Mouse (Mus musculus): Measurements from ENCODE around the gene Accs. TPM values are rescaled to one million over a fixed set of nuclear protein-coding genes. Genes with fewer than 3 reads are reported as not detected.

Gene Accs
- total and polyA plus RNA-seq, 2 experiments = 4.1 to 7.2 TPM

- H3K79me2 ChIP-seq (ENCODE audit: control insufficient read depth, insufficient read depth, low read length) = peaks cover 29% of the 10 kb centered on the region
- peak within 1 kb of the TSS; percentile 74 for H3K4me3 ChIP-seq (ENCODE audit: insufficient read depth, low read depth, low read length)
- no peaks in the 10 kb centered on the region for H3K36me3 ChIP-seq (ENCODE audit: control insufficient read depth, insufficient read depth, low read length)
- peaks cover 1% of the 10 kb centered on the region for H3K4me1 ChIP-seq (ENCODE audit: control insufficient read depth, insufficient read depth, low read length)
- DNase-seq (ENCODE audit: extremely low read depth, low read depth, low spot score) = peak; percentile 59
- H3K9ac ChIP-seq (ENCODE audit: low read depth, low read length) = peak within 1 kb of the TSS; percentile 98
- WGBS = under 1% methylated on average over 66 of the region's 66 CpGs
- TF ChIP-seq CTCF (IDR thresholded peaks at IDR 0.05; ENCODE audit: low read depth, low read length) (peak; percentile 96), POLR2A (IDR thresholded peaks at IDR 0.05; ENCODE audit: extremely low read depth, insufficient read depth, low read length) (peak; percentile 60; the same call in 1 of the 2 replicates)
- H3K27ac ChIP-seq (replicated peaks; ENCODE audit: insufficient read depth, low read depth, low read length) = peak within 1 kb of the TSS; percentile 25; the same call in 1 of the 2 replicates
- H3K27me3 ChIP-seq (ENCODE audit: control insufficient read depth, insufficient read depth, low read length) = no peaks in the 10 kb centered on the region
Observed at GRCm38 (mm10) chr2:93822045-93822749, 27.5 kb downstream of the Accs start, which contains the start of gene Ext2. TSS of gene Ext2 (minus strand) at chr2:93822568.

- H3K79me2 ChIP-seq (ENCODE audit: control insufficient read depth, insufficient read depth, low read length) = peaks cover 29% of the 10 kb centered on the region
- DNase-seq (ENCODE audit: extremely low read depth, low read depth, low spot score) = no peak
- no peaks in the 10 kb centered on the region for H3K36me3 ChIP-seq (ENCODE audit: control insufficient read depth, insufficient read depth, low read length)
- TF ChIP-seq POLR2A (IDR thresholded peaks at IDR 0.05; ENCODE audit: extremely low read depth, insufficient read depth, low read length) = no peak
- no peak for TF ChIP-seq CTCF (IDR thresholded peaks at IDR 0.05; ENCODE audit: low read depth, low read length)
- no peak overlapping the region for H3K27ac ChIP-seq (replicated peaks; ENCODE audit: insufficient read depth, low read depth, low read length)
- no peaks in the 10 kb centered on the region for H3K27me3 ChIP-seq (ENCODE audit: control insufficient read depth, insufficient read depth, low read length)
- peaks cover 1% of the 10 kb centered on the region for H3K4me1 ChIP-seq (ENCODE audit: control insufficient read depth, insufficient read depth, low read length)
- no peak overlapping the region for H3K4me3 ChIP-seq (ENCODE audit: insufficient read depth, low read depth, low read length)
- WGBS = 95% methylated on average over 5 of the region's 5 CpGs
- no peak overlapping the region for H3K9ac ChIP-seq (ENCODE audit: low read depth, low read length)
Observed at GRCm38 (mm10) chr2:93817791-93818190, 32.0 kb downstream of the Accs start.

- no peak for DNase-seq (ENCODE audit: extremely low read depth, low read depth, low spot score)
- H3K27me3 ChIP-seq (ENCODE audit: control insufficient read depth, insufficient read depth, low read length) = no peaks in the 10 kb centered on the region
- no peak overlapping the region for H3K9ac ChIP-seq (ENCODE audit: low read depth, low read length)
- H3K4me1 ChIP-seq (ENCODE audit: control insufficient read depth, insufficient read depth, low read length) = no peaks in the 10 kb centered on the region
- H3K4me3 ChIP-seq (ENCODE audit: insufficient read depth, low read depth, low read length) = no peak overlapping the region
- TF ChIP-seq CTCF (IDR thresholded peaks at IDR 0.05; ENCODE audit: low read depth, low read length) (no peak), POLR2A (IDR thresholded peaks at IDR 0.05; ENCODE audit: extremely low read depth, insufficient read depth, low read length) (no peak)
- no peak overlapping the region for H3K27ac ChIP-seq (replicated peaks; ENCODE audit: insufficient read depth, low read depth, low read length)
- H3K36me3 ChIP-seq (ENCODE audit: control insufficient read depth, insufficient read depth, low read length) = peaks cover 12% of the 10 kb centered on the region; the same call in 1 of the 2 replicates
- WGBS = 95% methylated on average over 22 of the region's 22 CpGs
- H3K79me2 ChIP-seq (ENCODE audit: control insufficient read depth, insufficient read depth, low read length) = peaks cover 1% of the 10 kb centered on the region; the same call in 1 of the 2 replicates
Observed at GRCm38 (mm10) chr2:93813343-93813742, 36.4 kb downstream of the Accs start.

- WGBS = 34% methylated on average over 4 of the region's 4 CpGs
- H3K36me3 ChIP-seq (ENCODE audit: control insufficient read depth, insufficient read depth, low read length) = peaks cover 12% of the 10 kb centered on the region; the same call in 1 of the 2 replicates
- no peaks in the 10 kb centered on the region for H3K4me1 ChIP-seq (ENCODE audit: control insufficient read depth, insufficient read depth, low read length)
- H3K79me2 ChIP-seq (ENCODE audit: control insufficient read depth, insufficient read depth, low read length) = no peaks in the 10 kb centered on the region; the same call in 1 of the 2 replicates
- H3K27me3 ChIP-seq (ENCODE audit: control insufficient read depth, insufficient read depth, low read length) = no peaks in the 10 kb centered on the region
- DNase-seq (ENCODE audit: extremely low read depth, low read depth, low spot score) = peak; percentile 31
- H3K27ac ChIP-seq (replicated peaks; ENCODE audit: insufficient read depth, low read depth, low read length) = no peak overlapping the region
- no peak overlapping the region for H3K4me3 ChIP-seq (ENCODE audit: insufficient read depth, low read depth, low read length)
- no peak overlapping the region for H3K9ac ChIP-seq (ENCODE audit: low read depth, low read length)
- TF ChIP-seq POLR2A (IDR thresholded peaks at IDR 0.05; ENCODE audit: extremely low read depth, insufficient read depth, low read length) (no peak), CTCF (IDR thresholded peaks at IDR 0.05; ENCODE audit: low read depth, low read length) (peak; percentile 86)
Observed at GRCm38 (mm10) chr2:93811812-93812211, 37.9 kb downstream of the Accs start.

GRCm38 (mm10) chr2:93809931-93810330 is 39.8 kb downstream of the Accs start:
- H3K79me2 ChIP-seq (ENCODE audit: control insufficient read depth, insufficient read depth, low read length) = no peaks in the 10 kb centered on the region; the same call in 1 of the 2 replicates
- H3K27me3 ChIP-seq (ENCODE audit: control insufficient read depth, insufficient read depth, low read length) = no peaks in the 10 kb centered on the region
- no peak for TF ChIP-seq POLR2A (IDR thresholded peaks at IDR 0.05; ENCODE audit: extremely low read depth, insufficient read depth, low read length)
- TF ChIP-seq CTCF (IDR thresholded peaks at IDR 0.05; ENCODE audit: low read depth, low read length) = peak; percentile 98
- H3K36me3 ChIP-seq (ENCODE audit: control insufficient read depth, insufficient read depth, low read length) = peaks cover 17% of the 10 kb centered on the region; the same call in 1 of the 2 replicates
- 19% methylated on average over 2 of the region's 2 CpGs for WGBS
- no peaks in the 10 kb centered on the region for H3K4me1 ChIP-seq (ENCODE audit: control insufficient read depth, insufficient read depth, low read length)
- H3K27ac ChIP-seq (replicated peaks; ENCODE audit: insufficient read depth, low read depth, low read length) = no peak overlapping the region
- no peak overlapping the region for H3K4me3 ChIP-seq (ENCODE audit: insufficient read depth, low read depth, low read length)
- DNase-seq (ENCODE audit: extremely low read depth, low read depth, low spot score) = peak; percentile 10
- no peak overlapping the region for H3K9ac ChIP-seq (ENCODE audit: low read depth, low read length)

- H3K4me3 ChIP-seq (ENCODE audit: insufficient read depth, low read depth, low read length) = no peak overlapping the region
- TF ChIP-seq CTCF (IDR thresholded peaks at IDR 0.05; ENCODE audit: low read depth, low read length) (no peak), POLR2A (IDR thresholded peaks at IDR 0.05; ENCODE audit: extremely low read depth, insufficient read depth, low read length) (no peak)
- no peaks in the 10 kb centered on the region; the same call in 1 of the 2 replicates for H3K79me2 ChIP-seq (ENCODE audit: control insufficient read depth, insufficient read depth, low read length)
- WGBS = 89% methylated on average over 5 of the region's 5 CpGs
- H3K27me3 ChIP-seq (ENCODE audit: control insufficient read depth, insufficient read depth, low read length) = no peaks in the 10 kb centered on the region
- H3K4me1 ChIP-seq (ENCODE audit: control insufficient read depth, insufficient read depth, low read length) = no peaks in the 10 kb centered on the region
- H3K36me3 ChIP-seq (ENCODE audit: control insufficient read depth, insufficient read depth, low read length) = peaks cover 21% of the 10 kb centered on the region; the same call in 1 of the 2 replicates
- DNase-seq (ENCODE audit: extremely low read depth, low read depth, low spot score) = no peak
- no peak overlapping the region for H3K9ac ChIP-seq (ENCODE audit: low read depth, low read length)
- H3K27ac ChIP-seq (replicated peaks; ENCODE audit: insufficient read depth, low read depth, low read length) = no peak overlapping the region
Observed at GRCm38 (mm10) chr2:93808071-93808470, 41.7 kb downstream of the Accs start.
